Mouse (Mus musculus): ENCODE data around the gene AU018091. TPM values are rescaled to one million over a fixed set of nuclear protein-coding genes. Genes with fewer than 3 reads are reported as not detected.
"Not testable (repeated sequence)": the region's sequence is repeated elsewhere in the genome, so short reads cannot be mapped to it uniquely, and the experiment has no call there.

Gene AU018091
- polyA plus RNA-seq, 1 experiment, result 0.66 TPM

DNA sequence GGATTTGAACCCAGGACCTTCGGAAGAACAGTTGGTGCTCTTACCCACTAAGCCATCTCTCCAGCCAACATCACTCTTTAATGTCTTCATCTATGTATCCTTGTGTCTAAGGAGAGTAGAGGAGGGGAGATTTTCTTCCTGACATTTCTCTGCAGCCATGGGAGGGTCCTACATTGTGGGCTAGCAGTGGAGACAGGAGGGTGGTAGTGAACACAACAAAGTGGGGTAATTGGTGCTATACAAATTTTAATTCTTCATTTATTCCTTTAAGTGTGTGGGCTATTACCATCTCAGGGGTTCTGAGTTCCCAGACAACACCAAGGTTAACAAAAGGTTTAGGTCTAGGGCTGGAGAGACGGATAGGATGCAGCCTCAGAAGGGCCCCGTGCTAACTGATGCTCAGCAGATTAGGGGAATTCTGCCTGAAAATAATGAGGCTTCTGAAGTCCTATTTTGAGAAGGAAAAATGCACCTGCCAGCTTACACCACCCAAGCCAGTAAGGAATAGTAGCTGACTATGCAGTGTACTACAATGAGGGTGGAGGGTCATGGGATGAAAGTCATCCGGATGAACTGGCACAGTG lies 24.1 kb upstream of the AU018091 start:
- no peak overlapping the region for H3K4me3 ChIP-seq (ENCODE audit: insufficient read depth, poor library complexity, severe bottlenecking)

DNA sequence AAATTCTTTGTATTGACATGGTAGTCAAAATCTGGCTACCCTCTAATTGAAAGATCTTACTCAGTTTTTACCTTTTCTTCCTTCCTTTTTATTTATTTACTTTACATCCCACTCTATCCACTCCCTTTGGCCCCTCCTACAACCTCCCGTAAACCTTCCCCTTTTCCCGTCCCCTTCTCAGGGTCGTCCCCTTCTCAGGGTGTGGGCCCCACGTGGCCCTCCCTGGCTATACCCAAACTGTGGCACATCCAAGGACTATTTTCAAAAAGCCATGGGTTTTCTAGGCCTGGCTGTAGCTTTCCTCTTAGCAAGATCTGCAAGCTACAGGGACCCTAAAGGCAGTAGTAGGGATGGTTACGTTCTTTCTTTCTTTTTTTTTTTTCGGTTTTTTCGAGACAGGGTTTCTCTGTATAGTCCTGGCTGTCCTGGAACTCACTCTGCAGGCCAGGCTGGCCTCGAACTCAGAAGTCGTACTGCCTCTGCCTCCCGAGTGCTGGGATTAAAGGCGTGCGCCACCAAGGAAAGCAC lies 23.0 kb upstream of the AU018091 start:
- H3K27me3 ChIP-seq (ENCODE audit: control insufficient read depth, insufficient read depth, insufficient read length), result no peaks in the 10 kb centered on the region
- H3K36me3 ChIP-seq (ENCODE audit: control insufficient read depth, insufficient read depth), result no peaks in the 10 kb centered on the region
- H3ac ChIP-seq (ENCODE audit: control insufficient read depth, insufficient read length, low read depth), result no peak overlapping the region
- no peaks in the 10 kb centered on the region for H3K79me3 ChIP-seq (ENCODE audit: low read depth)
- H3K4me3 ChIP-seq (ENCODE audit: insufficient read depth, poor library complexity, severe bottlenecking), result no peak overlapping the region
- H3K79me2 ChIP-seq (ENCODE audit: control insufficient read depth, insufficient read depth), result no peaks in the 10 kb centered on the region
- TF ChIP-seq MAX (IDR thresholded peaks at IDR 0.05), result no peak
- TF ChIP-seq CEBPB (IDR thresholded peaks at IDR 0.05; ENCODE audit: low read depth), result no peak
- TF ChIP-seq CTCF (IDR thresholded peaks at IDR 0.05; ENCODE audit: control insufficient read depth, insufficient read depth, insufficient read length), result no peak
- TF ChIP-seq MYOD1 (IDR thresholded peaks at IDR 0.05; ENCODE audit: control insufficient read depth, insufficient read length, low read depth), result no peak
- TF ChIP-seq USF1 (IDR thresholded peaks at IDR 0.05; ENCODE audit: low read depth), result no peak
- TF ChIP-seq FOSL1 (IDR thresholded peaks at IDR 0.05; ENCODE audit: insufficient read depth, low read length, poor library complexity, severe bottlenecking), result no peak
- TF ChIP-seq MYOG (IDR thresholded peaks at IDR 0.05; ENCODE audit: control insufficient read depth, extremely low read depth, insufficient read length), result no peak

More for the DNA sequence above, 24.1 kb upstream of the AU018091 start:
- Histone ChIP-seq H3K36me3 (ENCODE audit: control insufficient read depth, insufficient read depth) (no peaks in the 10 kb centered on the region), H3K79me2 (ENCODE audit: control insufficient read depth, insufficient read depth) (no peaks in the 10 kb centered on the region), H3ac (ENCODE audit: control insufficient read depth, insufficient read length, low read depth) (no peak overlapping the region), H3K79me3 (ENCODE audit: low read depth) (no peaks in the 10 kb centered on the region), H3K27me3 (ENCODE audit: control insufficient read depth, insufficient read depth, insufficient read length) (no peaks in the 10 kb centered on the region)
- TF ChIP-seq MYOG (IDR thresholded peaks at IDR 0.05; ENCODE audit: control insufficient read depth, extremely low read depth, insufficient read length) (no peak), USF1 (IDR thresholded peaks at IDR 0.05; ENCODE audit: low read depth) (no peak), MAX (IDR thresholded peaks at IDR 0.05) (no peak), CEBPB (IDR thresholded peaks at IDR 0.05; ENCODE audit: low read depth) (no peak), MYOD1 (IDR thresholded peaks at IDR 0.05; ENCODE audit: control insufficient read depth, insufficient read length, low read depth) (no peak), FOSL1 (IDR thresholded peaks at IDR 0.05; ENCODE audit: insufficient read depth, low read length, poor library complexity, severe bottlenecking) (no peak), CTCF (IDR thresholded peaks at IDR 0.05; ENCODE audit: control insufficient read depth, insufficient read depth, insufficient read length) (no peak)

DNA sequence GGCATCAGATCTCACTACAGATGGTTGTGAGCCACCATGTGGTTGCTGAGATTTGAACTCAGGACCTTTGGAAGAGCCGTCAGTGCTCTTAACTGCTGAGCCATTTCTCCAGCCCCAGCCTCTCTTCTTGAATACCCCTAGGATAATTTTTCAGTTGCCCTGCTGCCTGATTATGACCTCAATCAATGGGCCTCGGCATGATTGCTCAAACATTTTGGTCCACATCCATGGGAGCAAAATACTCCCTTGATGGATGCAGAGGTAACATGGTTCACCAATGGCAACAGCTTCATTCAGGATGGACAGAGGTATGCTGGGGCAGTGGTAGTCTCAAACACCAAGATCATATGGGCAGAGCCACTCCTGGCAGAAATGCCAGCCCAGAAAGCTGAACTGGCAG lies 17.7 kb upstream of the AU018091 start:
- H3K4me3 ChIP-seq (ENCODE audit: insufficient read depth, poor library complexity, severe bottlenecking); H3K36me3 ChIP-seq (ENCODE audit: control insufficient read depth, insufficient read depth); H3K79me3 ChIP-seq (ENCODE audit: low read depth); H3K27me3 ChIP-seq (ENCODE audit: control insufficient read depth, insufficient read depth, insufficient read length); H3K79me2 ChIP-seq (ENCODE audit: control insufficient read depth, insufficient read depth); H3ac ChIP-seq (ENCODE audit: control insufficient read depth, insufficient read length, low read depth): not testable (repeated sequence)

DNA sequence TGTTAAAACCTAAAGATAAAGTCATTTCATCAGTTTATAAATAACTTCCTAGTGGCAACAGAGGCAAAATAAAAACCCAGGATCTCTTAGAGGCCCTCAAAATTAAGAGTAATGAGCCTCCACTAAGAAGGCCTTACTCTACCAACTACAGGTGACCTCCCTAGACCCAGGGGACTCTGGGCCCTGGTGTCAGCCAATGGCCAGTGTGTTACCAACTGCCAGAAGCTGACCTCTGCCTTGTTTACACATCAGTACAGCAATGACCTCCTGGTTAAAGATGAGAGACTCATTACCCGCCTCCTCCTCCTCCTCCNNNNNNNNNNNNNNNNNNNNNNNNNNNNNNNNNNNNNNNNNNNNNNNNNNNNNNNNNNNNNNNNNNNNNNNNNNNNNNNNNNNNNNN lies 17.1 kb upstream of the AU018091 start:
- no peak for TF ChIP-seq CTCF (IDR thresholded peaks at IDR 0.05; ENCODE audit: control insufficient read depth, insufficient read depth, insufficient read length)
- TF ChIP-seq FOSL1 (IDR thresholded peaks at IDR 0.05; ENCODE audit: insufficient read depth, low read length, poor library complexity, severe bottlenecking), result no peak
- TF ChIP-seq USF1 (IDR thresholded peaks at IDR 0.05; ENCODE audit: low read depth), result no peak
- TF ChIP-seq MYOG (IDR thresholded peaks at IDR 0.05; ENCODE audit: control insufficient read depth, extremely low read depth, insufficient read length), result no peak
- no peak for TF ChIP-seq CEBPB (IDR thresholded peaks at IDR 0.05; ENCODE audit: low read depth)
- no peak for TF ChIP-seq MYOD1 (IDR thresholded peaks at IDR 0.05; ENCODE audit: control insufficient read depth, insufficient read length, low read depth)
- no peak for TF ChIP-seq MAX (IDR thresholded peaks at IDR 0.05)
- H3K36me3 ChIP-seq (ENCODE audit: control insufficient read depth, insufficient read depth), result no peaks in the 10 kb centered on the region
- H3K27me3 ChIP-seq (ENCODE audit: control insufficient read depth, insufficient read depth, insufficient read length), result no peaks in the 10 kb centered on the region
- H3ac ChIP-seq (ENCODE audit: control insufficient read depth, insufficient read length, low read depth), result no peak overlapping the region
- H3K79me3 ChIP-seq (ENCODE audit: low read depth), result peaks cover 1% of the 10 kb centered on the region
- no peaks in the 10 kb centered on the region for H3K79me2 ChIP-seq (ENCODE audit: control insufficient read depth, insufficient read depth)
- H3K4me3 ChIP-seq (ENCODE audit: insufficient read depth, poor library complexity, severe bottlenecking), result no peak overlapping the region

DNA sequence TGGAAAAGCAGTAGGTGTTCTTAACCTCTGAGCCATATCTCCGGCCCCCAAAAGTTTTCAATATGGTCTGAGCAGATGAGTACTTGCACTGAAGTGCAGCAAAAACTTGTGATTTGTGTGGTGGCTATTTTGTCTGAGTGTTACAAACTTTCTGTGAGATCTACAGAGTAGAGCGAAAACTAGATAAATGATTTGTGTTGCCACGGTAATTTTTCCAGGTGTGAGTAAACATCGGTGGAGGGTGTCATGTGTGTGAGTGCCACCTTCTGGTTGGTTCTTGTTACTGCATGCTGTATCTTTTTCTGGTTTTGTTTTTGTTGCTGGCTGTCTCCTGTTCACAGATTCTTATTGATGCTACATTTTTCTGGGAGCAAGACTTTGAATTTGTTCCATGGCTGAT lies 15.4 kb upstream of the AU018091 start:
- H3ac ChIP-seq (ENCODE audit: control insufficient read depth, insufficient read length, low read depth), result no peak overlapping the region
- TF ChIP-seq USF1 (IDR thresholded peaks at IDR 0.05; ENCODE audit: low read depth) (no peak), CEBPB (IDR thresholded peaks at IDR 0.05; ENCODE audit: low read depth) (no peak), MYOG (IDR thresholded peaks at IDR 0.05; ENCODE audit: control insufficient read depth, extremely low read depth, insufficient read length) (no peak), CTCF (IDR thresholded peaks at IDR 0.05; ENCODE audit: control insufficient read depth, insufficient read depth, insufficient read length) (no peak), MYOD1 (IDR thresholded peaks at IDR 0.05; ENCODE audit: control insufficient read depth, insufficient read length, low read depth) (no peak), MAX (IDR thresholded peaks at IDR 0.05) (no peak), FOSL1 (IDR thresholded peaks at IDR 0.05; ENCODE audit: insufficient read depth, low read length, poor library complexity, severe bottlenecking) (no peak)
- peaks cover 1% of the 10 kb centered on the region for H3K79me3 ChIP-seq (ENCODE audit: low read depth)

DNA sequence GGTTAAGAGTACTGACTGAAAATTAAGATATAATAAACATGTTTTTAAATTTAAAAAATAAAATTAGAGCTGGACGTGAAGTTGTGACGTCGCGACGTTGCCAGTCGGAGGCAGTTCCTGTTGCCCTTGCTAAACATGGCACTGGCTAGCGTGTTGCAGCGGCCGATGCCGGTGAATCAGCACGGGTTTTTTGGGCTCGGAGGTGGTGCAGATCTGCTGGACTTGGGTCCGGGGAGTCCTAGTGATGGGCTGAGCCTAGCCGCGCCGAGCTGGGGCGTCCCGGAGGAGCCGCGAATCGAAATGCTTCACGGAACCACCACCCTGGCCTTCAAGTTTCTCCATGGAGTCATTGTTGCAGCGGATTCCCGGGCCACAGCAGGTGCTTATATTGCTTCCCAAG lies 12.0 kb upstream of the AU018091 start:
- H3K79me2 ChIP-seq (ENCODE audit: control insufficient read depth, insufficient read depth); H3ac ChIP-seq (ENCODE audit: control insufficient read depth, insufficient read length, low read depth); H3K27me3 ChIP-seq (ENCODE audit: control insufficient read depth, insufficient read depth, insufficient read length); H3K4me3 ChIP-seq (ENCODE audit: insufficient read depth, poor library complexity, severe bottlenecking); H3K36me3 ChIP-seq (ENCODE audit: control insufficient read depth, insufficient read depth); H3K79me3 ChIP-seq (ENCODE audit: low read depth): not testable (repeated sequence)

More for the DNA sequence above, 15.4 kb upstream of the AU018091 start:
- no peaks in the 10 kb centered on the region for H3K79me2 ChIP-seq (ENCODE audit: control insufficient read depth, insufficient read depth)
- no peaks in the 10 kb centered on the region for H3K36me3 ChIP-seq (ENCODE audit: control insufficient read depth, insufficient read depth)
- no peaks in the 10 kb centered on the region for H3K27me3 ChIP-seq (ENCODE audit: control insufficient read depth, insufficient read depth, insufficient read length)
- H3K4me3 ChIP-seq (ENCODE audit: insufficient read depth, poor library complexity, severe bottlenecking), result no peak overlapping the region
